Mouse (Mus musculus) mesoderm, embryonic 11.5 days (tissue): ENCODE data around the gene Galnt2.

ENCODE experiments used
- DNase-seq: peaks from one replicate; pipeline ENCODE4 v3.0.0-alpha.2; 2012; ENCODE audit warnings: low read depth, low spot score

Gene Galnt2

DNA sequence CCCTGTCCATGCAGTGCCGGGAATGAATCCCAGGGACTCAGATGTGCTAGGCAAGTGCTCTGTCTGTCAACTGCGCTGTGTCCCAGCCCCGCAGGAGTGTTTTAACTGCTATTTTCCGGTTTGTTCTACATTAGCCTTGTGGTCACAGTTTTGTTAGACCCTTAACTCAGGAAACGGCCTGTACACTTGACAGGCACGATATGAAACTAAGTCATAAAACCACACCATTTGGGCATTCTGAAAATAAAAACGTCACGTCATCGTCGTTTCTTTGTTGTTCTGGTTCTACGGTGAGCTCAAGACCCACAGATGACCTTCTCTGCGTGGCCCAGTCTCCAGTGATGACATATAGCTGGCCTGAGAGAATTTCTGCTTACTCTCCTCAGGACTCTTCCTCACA is 40.3 kb downstream of the Galnt2 start:
- no peak for DNase-seq

DNA sequence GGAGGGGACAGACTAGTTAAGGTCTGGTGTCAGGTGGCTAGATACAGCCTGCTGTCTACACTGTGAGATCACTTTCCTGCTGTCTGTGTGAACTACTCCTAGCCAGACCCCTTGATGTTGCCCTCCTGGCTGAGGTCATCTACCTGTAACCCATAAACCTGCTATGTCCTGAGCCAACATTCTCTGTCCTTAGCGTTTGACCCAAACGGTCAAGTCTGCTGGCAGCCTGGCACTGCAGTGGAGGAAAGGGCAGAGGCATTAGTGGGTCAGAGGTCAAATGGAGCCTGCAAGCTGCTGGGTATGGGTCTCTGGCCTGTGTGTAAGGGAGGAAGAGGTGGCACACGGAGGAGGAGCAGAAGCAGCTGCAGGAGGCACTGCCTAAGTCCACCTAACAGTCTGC is 41.6 kb downstream of the Galnt2 start:
- DNase-seq = no peak

DNA sequence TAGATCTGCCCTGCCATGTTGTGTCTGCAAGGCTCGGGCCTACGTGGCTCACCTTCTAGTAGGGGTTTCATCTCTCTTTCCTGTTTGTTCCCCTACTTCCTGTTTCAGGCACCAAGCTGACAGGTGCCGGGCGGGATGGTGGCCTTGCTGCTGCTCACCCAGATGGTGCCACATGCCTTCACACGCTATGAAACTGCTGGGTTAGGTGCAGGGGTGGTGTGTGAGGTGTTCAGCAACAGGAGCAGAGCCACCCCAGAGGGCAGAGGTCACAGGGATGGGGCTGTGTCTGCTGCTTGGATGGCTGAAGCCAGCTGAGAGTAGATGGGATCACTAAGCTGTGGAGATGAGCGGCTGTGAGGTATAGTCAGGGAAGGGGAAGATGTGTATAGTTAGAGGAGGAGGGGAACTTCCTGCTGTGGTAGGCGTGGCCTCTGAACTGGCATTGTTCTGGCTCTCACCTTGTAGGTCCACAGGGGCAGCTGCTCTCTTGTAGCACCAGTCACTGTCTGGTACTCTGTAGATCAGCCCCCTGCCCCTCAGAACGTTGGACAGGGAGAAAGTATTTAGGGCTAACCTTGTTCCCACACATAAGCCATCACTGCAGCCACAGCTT is 42.5 kb downstream of the Galnt2 start:
- DNase-seq = no peak

DNA sequence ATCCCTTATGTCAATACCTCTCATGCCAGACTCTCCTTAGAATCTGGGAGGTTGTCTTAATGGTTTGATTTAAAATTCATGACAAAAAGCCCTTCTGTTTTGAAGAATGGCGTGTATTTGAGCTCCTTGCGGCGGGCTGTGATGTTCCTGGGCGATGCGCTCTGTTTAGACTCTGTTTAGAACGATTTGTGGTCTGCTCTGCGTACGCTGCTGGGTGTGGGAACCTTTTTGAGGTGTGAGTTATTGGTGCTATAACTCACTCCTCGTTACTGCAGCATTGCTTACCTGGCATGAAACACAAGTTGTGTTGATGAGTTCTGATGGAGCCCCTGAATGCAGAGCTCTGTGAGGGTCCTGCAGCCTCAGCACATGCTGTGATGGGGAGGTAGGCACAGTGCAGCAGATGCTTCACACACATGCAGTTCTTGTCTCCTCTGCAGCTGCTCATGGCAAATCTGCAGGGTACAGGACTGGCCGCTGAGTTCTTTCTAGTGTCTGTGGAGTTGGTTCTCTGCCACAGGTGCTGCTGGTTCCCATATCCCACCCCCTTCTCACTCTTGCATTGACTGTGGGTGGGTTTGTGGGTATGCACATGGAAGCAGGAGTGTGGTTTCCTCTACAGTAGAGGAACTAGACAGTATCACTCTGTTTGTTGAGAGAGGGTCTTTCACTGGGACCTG is 43.4 kb downstream of the Galnt2 start:
- DNase-seq = no peak

DNA sequence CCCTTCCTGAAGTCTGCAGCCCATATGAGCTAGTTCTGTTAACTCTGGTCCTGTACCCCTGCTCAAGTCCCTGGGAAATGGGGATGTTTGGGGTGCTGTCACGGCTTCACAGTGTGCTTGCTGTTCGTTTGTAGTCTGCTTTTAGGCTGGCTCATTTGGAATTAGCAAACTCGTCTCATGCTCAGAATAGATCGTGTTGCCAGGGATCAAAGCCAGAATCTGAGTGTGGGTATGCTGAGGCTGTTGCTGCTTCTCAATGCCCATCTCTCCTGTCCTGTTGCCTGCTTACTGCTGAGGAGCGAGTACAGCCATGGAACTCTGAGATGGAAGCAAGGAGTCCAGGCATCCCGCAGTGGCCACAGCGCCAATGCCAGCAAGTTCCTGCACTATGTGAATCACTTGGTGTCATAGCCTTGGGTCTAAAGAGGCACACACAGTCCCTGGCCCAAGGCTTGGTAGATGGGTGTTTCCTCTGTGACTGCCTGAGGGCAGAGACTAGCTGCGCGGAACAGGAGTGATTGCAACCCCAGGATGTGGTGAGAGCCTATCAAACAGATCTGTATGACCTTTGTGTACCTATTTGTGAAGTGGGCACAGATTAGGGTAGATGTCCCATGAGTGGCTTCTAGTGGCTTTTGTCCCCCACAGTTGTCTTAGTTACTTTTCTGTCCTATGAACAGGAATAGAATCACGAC is 44.3 kb downstream of the Galnt2 start:
- no peak for DNase-seq

DNA sequence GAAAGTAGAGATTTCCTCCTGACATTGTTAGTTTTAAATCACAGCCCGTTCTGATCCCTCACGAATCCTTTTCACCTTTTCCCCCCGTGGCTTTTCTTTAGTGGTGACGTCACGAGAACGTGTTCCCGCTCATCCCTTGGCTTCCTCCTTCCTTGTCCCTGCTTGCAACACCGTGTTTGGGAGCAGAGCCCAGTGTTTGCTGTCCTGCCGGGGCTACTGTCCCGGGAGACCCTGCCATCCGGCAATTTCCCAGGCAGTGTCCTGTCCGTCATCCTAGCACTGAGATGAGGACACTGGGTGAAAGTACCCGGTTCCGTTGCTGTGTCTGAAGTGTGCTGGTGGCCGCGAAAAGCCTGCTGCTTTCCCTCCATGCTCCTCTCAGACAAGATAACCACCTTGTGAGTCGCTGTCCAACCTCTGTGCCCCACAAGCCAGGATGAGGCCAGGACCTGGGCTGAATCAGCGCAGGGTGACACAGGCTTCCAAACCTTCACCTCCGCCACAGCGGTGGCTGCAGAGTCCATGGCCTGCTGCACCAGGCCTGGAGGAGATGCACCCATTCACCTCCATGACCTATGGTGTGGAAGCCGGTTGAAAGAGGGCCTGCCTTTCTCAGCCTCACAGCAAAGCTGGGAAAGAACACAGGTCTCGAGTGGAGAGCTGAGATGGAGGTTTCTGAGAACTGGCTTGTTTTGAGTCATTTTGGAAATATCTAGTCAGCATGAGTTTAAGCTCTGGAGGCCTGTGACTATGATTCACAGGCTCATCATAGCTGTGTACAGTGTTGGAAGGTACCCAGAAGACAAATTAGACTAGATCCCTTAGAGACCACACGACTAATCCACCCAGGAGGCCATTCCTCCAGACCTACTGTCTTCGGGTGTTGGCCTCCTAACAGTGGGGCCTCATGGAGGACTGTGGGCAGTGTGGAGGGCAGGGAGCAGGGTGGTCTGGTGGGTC is 47.0 kb downstream of the Galnt2 start:
- no peak for DNase-seq

DNA sequence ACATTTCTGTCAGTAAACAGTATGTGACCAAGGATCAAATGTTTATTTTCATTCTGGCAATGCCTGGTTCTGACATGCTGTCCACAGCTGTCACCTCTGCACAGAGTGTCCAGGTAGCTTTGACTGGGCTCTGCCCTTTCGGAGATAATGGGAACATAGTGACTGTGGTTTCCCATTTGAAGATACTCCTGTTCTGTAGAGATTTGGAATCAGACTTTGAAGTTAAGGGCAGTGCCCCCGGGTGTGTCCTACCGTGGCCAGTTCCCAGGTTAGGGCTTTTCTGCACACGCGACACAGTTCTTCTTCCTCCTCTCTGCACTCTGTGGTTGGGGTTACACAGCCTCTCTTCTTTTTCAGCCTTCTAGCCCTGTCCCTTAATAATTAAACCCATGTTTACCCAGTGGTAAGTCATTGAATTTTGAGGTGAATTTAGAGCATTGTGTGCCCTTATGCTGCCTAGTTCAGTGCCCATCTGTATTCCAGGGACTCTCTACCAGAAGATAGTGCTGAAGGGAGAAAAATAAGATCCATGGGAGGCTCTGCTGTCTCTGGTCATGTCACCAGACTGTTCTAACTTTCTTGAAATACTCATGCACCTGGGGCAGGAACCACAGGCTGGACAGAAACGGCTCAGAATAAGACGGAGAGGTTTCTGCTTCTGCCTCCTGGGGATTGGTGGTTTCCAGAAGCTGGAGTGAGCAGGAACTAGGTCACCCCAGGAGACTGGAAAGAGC is 47.9 kb downstream of the Galnt2 start:
- no peak for DNase-seq

DNA sequence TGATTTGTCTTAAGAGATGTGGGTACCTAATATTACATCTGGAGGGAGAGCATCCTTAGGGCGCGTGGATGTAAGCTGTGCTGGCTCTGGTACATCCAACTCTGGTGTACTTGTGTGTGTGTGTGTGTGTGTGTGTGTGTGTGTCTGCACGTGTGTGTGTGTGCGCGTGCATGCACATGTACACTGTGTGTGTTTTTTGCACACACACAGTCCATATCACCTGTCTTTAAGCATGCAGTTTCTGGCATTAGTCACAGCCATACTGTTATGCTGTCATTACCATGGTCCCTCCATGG is 48.4 kb downstream of the Galnt2 start:
- no peak for DNase-seq

DNA sequence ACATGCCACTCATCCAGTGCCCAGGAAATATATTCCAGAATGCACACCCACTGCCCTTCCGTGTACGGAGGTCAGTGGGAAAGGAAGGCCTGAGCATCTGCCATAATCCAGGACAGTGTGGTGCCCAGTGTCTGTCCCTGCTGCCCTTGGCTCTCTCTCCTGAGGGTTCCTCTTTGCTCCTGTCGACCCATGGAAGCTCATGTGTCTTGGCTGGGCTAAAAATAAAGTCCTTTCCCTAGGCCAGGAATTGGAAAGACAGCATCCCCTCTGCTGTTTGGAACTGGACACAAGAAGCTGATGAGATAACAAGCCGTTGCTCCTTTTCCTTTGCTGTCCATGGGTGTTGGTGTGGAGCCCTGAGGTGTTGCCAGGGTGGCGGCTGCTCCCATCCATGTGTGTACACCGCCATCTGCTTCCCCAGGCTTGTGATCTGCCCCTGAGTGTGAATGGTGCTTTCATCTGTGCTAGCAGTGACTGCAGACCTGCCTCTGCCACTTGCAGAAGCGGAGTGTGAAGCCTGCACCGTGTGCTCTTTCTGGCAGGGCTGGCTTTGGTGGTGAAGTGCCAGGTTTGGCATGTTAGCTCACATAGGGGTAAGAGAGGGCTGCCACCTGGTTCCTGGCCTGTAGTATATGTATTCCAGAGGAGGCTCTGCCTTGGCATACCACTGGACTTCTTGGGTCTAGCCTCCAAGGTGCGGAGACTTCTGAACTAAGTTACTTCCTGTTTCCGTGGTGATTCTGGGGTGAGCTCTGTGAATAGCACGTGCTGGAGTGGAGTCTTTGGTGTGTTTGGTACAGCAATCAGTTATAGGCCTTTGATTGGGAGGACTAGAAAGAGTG is 50.7 kb downstream of the Galnt2 start:
- DNase-seq = no peak

DNA sequence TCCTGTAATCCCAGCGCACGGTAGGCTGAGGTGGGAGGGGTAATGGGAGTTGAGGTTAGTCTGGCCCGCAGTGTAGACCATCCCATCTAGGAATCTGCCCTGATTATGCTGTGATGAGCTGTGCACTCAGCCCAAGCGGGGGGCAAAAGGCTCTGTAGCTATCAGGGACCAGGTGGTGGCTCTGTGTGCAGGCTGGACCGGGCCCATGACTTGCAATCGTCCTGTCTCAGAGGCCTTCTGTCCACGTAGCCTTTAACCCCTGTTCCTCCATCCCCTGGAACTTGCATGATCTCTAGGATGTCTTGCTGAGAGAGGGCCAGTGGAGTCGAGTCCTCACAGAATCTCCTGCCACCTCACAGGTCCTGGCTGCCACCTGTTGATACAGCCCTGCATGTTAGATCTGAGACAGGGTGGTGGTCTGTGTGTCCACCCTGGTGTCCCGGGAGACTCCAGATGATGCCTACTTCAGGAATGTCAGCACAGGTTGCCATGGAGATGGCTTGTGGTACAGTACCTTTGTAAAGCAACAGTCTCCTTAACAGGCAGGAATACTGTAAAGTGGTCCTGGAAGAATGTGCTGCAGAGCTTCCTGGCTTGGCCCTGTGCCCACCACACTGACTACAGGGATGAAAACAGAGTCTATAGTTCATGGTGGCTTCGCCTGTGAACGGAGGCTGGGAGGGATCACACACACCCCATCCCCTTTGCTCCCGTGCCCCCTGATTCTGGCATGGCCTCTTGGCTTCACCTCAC is 51.9 kb downstream of the Galnt2 start:
- DNase-seq = peak; percentile 55

DNA sequence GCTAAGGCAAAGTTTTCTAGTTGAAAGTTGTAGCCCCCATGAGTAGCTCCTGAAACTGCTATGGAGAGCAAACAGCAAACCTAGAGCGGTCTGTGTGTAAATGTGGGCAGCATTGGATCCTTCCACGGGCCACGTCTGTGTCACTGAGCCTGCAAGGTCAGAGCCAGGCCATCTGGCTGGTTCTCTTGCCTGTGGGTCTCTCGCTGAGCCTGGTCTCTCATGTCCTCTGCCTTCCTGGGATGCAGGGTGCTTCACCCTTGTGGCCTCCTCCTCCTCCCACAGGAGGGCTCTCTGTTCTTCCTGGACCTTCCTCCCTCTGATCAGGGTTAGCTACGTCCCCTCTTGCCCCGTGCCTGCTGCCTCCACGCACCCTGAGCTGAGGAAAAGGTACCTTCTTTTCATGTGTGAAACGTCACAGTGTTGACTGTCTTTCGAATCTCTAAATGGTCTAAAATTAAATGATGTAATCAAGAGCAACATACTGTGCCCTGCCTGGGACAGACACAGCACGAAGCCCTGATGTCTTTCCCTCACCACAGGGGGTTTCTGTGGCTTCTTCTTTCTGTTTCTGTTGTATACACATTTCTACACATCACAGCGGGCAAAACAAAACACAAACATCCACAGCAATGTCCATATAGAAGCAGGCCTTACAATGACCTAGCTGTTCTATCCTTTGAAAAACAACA is 52.6 kb downstream of the Galnt2 start:
- no peak for DNase-seq

DNA sequence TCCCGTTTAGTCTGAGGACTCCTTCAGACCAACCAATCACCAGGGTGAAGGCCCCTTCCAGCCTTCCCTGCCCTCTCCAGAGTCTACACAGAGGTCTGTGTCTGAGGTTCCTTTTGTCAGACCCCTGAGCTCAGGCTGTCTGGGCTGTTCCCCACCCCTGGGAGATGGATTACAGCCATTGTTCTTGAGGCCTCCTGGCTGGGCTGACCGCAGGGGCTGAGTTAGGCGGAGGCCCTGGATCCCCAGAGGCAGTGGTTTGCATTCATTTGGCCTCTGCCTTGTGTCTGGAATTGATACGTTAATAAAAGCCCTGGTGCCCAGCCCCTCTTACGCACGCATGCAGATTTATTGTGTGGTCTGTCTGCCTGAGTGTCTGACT is 53.1 kb downstream of the Galnt2 start:
- DNase-seq = peak; percentile 87

DNA sequence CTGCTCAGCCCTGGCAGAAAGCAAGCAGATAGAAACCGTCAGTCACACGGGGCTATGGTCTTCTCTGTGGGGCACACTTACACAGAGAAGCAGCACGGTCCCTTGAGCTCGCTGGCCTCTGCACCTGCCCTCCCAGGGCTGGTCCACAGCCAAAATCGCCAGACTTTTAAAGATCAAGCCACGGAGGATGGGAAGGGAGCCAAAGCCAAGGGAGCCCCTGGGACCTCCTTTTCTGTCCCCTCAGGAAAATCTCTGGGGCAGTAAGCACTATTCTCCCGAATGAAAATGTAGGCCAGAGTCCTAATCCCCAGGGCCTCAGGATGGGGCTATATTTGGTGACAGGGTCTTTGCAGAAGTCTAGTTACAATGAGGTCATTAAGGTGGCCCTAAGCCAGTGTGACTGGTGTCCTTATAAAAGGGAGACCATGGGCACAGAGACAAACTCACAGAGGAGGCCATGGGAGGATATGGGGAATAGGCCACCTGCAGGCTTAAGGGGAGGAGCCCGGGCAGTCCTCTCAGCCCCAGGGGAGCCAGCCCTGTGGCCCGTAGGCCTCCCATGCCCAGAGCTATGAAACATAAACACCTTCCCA is 53.9 kb downstream of the Galnt2 start:
- DNase-seq = no peak

DNA sequence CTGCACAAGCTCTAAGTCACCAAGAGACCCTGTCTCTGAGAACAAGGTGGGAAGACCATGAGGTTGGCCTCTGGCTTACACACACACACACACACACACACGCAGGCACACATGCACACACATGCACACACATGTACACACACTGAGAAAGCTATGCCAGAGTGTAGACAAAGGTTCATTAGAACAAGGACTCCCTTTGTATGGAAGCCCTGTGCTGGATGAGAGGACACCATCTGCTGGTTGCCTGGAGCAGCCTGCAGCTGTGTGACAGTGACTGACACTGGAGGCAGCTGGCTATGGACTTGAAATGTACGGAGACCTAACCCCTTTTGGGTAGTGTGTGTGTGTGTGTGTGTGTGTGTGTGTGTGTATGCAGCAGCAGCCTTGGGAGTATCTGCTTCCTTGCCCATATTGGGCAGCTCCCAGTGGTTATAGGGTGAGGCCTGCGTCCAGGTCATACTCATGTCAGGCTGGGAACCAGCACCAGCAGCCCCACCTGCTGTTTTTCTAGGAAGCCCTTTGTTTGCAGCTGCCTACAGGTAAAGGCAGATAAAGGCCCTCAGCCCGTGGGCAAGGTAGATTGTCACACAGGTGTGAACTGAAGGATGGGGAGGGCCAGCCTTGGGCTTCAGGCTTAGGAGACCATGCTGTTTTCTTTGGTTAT is 55.4 kb downstream of the Galnt2 start:
- peak; percentile 73 for DNase-seq

DNA sequence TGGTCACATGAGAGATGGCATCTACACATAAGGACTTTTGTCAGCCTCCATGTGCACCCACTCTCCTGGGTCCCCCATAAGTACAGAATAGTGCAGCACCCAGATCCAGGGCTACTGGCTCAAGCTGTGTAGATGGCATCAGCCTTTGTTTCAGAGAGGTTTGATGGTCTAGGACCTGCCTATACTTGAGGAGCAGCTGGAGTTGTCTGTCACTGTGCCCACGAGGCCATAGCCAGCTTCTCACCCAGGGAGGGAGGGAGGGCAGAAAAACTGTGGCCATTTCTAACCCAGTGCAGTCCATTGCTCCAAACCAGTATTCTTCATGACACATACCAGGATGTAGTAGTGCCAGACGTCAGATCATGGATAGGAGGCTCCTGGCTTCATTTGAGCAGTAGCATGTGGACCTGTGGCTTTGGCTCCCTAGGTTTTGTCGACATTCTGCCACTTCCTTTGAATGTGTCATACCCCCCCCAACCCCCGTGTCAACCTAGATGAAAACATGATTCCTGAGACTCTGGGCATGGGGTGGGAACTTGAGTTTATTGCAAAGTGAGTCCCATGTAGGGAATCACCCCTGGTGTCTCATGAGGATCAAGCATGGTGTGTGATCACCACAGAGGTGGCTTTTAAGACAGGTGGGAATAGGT is 57.1 kb downstream of the Galnt2 start:
- no peak for DNase-seq

DNA sequence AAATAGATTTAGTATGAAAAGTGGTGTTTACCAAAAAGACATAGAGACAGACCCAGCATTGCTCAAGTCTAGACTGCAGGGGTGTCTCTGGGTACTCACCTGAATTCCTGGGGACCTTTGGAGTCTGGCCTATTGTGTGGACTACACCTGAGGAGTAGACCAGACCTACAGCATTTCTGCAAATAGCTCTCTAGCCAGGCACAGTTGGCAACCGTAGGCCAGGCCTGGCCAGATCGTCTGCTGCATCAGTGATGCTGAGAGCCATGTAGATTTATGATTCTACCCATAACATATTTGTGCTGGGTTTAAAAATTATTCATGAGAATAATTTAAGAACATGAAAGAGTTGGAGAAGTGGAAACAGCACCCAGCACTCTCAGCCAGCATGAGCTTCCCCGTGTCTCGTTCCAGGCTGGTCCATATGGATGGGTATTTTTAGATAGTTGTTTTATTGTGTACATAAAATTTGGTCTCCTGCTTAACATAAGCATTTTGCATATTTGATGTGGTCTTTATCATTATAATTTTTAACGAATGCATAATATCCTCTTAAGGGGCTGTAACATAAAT is 58.4 kb downstream of the Galnt2 start:
- DNase-seq = no peak

DNA sequence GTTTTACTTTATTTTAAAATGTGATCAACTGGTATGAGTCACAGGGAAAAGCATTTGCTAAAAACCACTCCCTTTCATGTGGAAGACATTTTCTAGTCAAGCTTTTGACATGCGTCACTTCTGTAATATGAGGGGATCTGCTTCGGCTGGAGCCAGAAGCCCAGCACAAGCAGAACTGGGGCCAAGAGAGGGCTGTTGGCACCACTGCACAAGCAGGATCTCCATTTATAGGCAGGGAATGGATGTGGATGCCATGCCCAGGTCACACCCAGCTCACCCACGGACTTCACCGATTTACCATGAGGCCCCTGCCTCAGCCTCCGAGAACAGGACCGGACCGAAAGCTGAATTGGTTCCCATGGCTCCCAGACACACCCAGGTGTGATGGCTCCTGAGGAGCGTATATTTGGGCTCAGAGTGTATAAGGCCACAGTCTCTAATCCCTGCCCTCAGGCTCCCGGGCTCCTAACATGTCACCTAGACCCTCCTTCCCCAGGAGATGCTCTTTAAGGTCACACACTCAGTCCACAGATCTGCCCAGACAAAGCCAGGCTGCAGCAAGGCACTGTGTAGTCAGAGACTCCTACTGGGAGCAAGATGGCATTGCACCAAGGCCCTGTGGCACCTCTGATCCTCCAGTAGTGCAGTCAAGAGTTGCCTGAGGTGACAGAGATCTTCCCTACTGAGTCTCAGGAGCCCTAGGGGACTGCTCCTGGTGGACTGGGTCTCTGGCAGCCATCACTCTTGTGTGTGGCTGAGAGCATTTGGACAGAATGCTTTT is 59.9 kb downstream of the Galnt2 start:
- no peak for DNase-seq
